Mouse (Mus musculus) right cerebral cortex, postnatal 25 days (tissue): ENCODE measurements around the gene Bpifb1.
A peak's percentile ranks its signal among the peaks of the same experiment; 100 is the strongest.
"Not testable (repeated sequence)": the region's sequence is repeated elsewhere in the genome, so short reads cannot be mapped to it uniquely, and the experiment has no call there.

ENCODE experiments used
- DNase-seq: peaks from one replicate; pipeline ENCODE4 v3.0.0; 2022

Gene Bpifb1

GRCm38 (mm10) chr2:154190546-154191258 lies at the start of gene Bpifb1:
TSS of gene Bpifb1 (plus strand) at chr2:154190818.
- no peak for DNase-seq

GRCm38 (mm10) chr2:154142580-154142979 lies 48.0 kb upstream of the Bpifb1 start, which contains the start of gene Bpifa1:
TSS of gene Bpifa1 (plus strand) at chr2:154142880.
- no peak for DNase-seq

- DNase-seq = no peak
These were observed 46.9 kb upstream of the Bpifb1 start for GRCm38 (mm10) chr2:154143735-154144134.

- DNase-seq = no peak
These were observed 43.1 kb upstream of the Bpifb1 start for GRCm38 (mm10) chr2:154147496-154147895.

- no peak for DNase-seq
These were observed 32.2 kb upstream of the Bpifb1 start for GRCm38 (mm10) chr2:154158433-154158832.

GRCm38 (mm10) chr2:154162307-154162706 lies 28.3 kb upstream of the Bpifb1 start, which contains the start of gene Bpifa5:
TSS of gene Bpifa5 (plus strand) at chr2:154162607.
- no peak for DNase-seq

- no peak for DNase-seq
These were observed 27.3 kb upstream of the Bpifb1 start for GRCm38 (mm10) chr2:154163306-154163705.

GRCm38 (mm10) chr2:154169172-154169571 lies 21.4 kb upstream of the Bpifb1 start:
- DNase-seq = no peak

- DNase-seq = no peak
These were observed 19.0 kb upstream of the Bpifb1 start for GRCm38 (mm10) chr2:154171621-154172020.

- peak; percentile 18 for DNase-seq
These were observed 17.3 kb upstream of the Bpifb1 start for GRCm38 (mm10) chr2:154173313-154173712.

- not testable (repeated sequence) for DNase-seq
These were observed 8.7 kb upstream of the Bpifb1 start for GRCm38 (mm10) chr2:154181900-154182299.

- not testable (repeated sequence) for DNase-seq
These were observed 7.6 kb upstream of the Bpifb1 start for GRCm38 (mm10) chr2:154183061-154183460.

- DNase-seq = no peak
These were observed 5.3 kb upstream of the Bpifb1 start for GRCm38 (mm10) chr2:154185319-154185718.

GRCm38 (mm10) chr2:154185748-154186147 lies 4.9 kb upstream of the Bpifb1 start:
- no peak for DNase-seq

- no peak for DNase-seq
These were observed 3.1 kb upstream of the Bpifb1 start for GRCm38 (mm10) chr2:154187468-154187867.

GRCm38 (mm10) chr2:154189877-154190434 lies 662 bp upstream of the Bpifb1 start:
- DNase-seq = no peak

GRCm38 (mm10) chr2:154192141-154192540 lies 1.5 kb downstream of the Bpifb1 start:
- no peak for DNase-seq

- DNase-seq = no peak
These were observed 2.5 kb downstream of the Bpifb1 start for GRCm38 (mm10) chr2:154193071-154193470.

- DNase-seq = no peak
These were observed 3.4 kb downstream of the Bpifb1 start for GRCm38 (mm10) chr2:154193994-154194504.

GRCm38 (mm10) chr2:154197036-154197435 lies 6.4 kb downstream of the Bpifb1 start:
- DNase-seq = no peak

GRCm38 (mm10) chr2:154204630-154205029 lies 14.0 kb downstream of the Bpifb1 start:
- no peak for DNase-seq

- DNase-seq = no peak
These were observed 16.3 kb downstream of the Bpifb1 start for GRCm38 (mm10) chr2:154206908-154207307.

- no peak for DNase-seq
These were observed 18.5 kb downstream of the Bpifb1 start for GRCm38 (mm10) chr2:154209112-154209511.

- no peak for DNase-seq
These were observed 20.5 kb downstream of the Bpifb1 start for GRCm38 (mm10) chr2:154211121-154211520.
